Mouse (Mus musculus) gastrocnemius, adult 18-20 months (tissue): ENCODE data around the gene Haghl. TPM values are rescaled to one million over a fixed set of nuclear protein-coding genes. Genes with fewer than 3 reads are reported as not detected.
A peak's percentile ranks its signal among the peaks of the same experiment; 100 is the strongest.

Experiments
- DNase-seq: peaks from one replicate; pipeline ENCODE4 v3.0.0; 2021; ENCODE audit warnings: low spot score
- long read RNA-seq, 2 experiments: library from polyadenylated mRNA; stranded (forward); transcript quantifications; one replicate each; pipeline ENCODE4 v2.0.0; 2021
- total RNA-seq, 2 experiments: library from RNA; stranded (reverse); gene quantifications; 2 replicates each; pipeline ENCODE4 v1.2.3; 2021

Gene Haghl
- 10 to 100 TPM; 10.6 to 10.7 TPM for total RNA-seq
- long read RNA-seq, experiment 1, partial matches to known transcripts = 0 of 9 reads
- long read RNA-seq, experiment 1, other reads (novel, unspliced or antisense) = 1 of 9 reads
- long read RNA-seq, experiment 2, transcript Haghl-201 (9 exons, 1,405 nt) = major isoform, 10 of 18 reads
- long read RNA-seq, experiment 2, partial matches to known transcripts = 3 of 18 reads
- long read RNA-seq, experiment 2, other reads (novel, unspliced or antisense) = 3 of 18 reads

DNA sequence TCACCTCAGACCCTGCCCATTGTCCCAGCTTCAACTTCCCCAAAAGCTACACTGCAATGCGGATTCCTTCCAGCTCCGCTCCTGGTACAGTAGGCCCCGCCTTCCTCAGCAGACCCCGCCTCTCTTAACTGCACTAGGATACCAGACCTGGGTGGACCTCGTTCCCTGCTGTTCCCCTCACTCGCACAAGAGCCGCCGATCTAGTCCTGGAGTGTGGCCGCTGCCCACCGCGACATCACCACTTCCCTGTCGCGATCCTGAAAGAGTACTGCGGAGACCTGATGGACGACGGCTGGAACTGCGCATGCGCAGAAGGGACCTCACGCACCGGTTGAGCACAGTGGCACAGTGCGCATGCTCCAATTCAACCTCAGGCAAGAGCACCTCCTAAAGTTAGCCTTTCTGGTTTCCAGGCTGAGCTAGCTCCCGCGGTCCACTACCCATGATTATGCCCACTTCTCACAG is at the start of gene Haghl:
Haghl (minus strand) TSS at position 393 of the 465 bp plus-strand sequence.
- peak; percentile 95 for DNase-seq

DNA sequence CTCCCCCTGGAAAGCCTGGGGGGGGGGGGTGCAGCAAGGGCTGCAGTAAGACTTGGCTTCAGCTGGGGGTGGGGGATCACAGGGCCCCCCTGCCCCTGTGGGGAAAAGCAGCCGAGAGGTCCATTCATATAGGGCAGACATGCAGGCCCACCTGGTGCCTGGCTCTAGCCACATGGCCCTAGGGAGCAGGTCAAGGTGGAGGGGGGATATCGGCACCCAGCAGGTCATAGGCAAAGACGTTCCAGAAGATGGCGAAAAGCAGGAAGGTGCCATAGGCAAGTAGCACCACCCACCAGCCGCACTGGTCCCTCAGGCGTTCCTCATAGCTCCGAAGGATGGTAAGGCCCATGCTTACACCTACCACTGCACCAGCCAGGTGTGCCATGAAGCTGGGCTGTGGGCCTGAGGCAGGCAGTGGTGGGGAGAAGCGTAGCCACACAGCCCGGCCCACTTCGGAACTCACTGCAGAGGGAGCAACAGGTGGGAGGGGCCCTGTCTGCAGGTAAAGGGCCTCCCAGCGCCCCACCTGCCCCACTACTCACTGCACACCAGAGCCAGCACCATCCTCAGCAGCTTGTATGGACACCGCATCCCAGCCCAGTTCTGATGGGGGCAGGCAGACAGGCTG is 49.2 kb upstream of the Haghl start:
- no peak for DNase-seq

DNA sequence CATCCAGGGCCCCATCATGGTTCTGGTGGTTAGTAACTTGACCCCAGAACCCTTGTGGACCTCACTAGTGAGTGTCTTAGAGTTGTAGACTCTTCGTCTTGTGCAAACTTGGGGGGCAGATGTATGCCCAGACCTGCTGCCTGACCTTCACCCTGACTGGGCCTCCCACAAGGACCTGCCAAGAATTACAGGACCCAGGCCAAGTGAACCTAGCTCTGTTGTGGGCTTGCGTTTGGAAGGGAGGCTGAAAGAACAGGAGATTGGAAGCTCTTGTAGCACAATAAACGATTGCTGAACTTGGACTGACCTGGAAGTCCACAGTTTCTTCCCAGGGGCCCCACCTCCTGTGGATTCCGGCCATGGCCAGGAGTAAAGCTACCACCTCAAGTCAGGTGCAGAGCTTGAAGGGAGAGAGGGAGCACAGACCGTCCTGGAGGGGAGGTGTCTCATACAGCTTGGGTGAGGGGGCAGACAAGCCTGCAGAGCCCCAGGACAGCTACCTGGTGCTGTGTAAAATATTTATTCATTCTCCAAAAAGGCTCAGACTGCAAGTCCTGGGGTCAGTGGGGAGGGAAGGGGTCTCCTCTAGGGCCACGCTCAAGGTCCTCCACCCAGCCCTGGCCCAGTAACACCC is 48.6 kb upstream of the Haghl start:
- DNase-seq = no peak

DNA sequence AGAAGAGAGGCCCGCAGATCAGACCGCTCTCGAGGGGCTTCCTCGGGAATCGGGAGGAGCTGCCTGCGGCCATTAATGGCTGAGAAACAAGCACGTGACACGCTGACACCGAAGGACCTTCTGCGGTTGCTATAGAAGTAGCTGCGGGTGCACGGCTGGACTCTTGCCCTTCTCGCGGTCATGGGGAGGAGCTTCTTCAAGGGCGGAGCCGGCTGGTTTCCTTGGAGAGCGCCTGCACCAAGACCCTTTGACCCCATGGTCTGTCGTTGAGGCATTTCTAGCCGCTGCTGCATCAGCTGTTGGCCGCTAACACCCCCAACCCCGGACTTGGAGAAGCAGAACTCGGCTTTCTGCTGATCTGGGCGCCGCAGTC is 47.8 kb upstream of the Haghl start, which contains the start of gene Stub1:
Stub1 (minus strand) TSS at position 114 of the 373 bp plus-strand sequence.
- peak; percentile 96 for DNase-seq

DNA sequence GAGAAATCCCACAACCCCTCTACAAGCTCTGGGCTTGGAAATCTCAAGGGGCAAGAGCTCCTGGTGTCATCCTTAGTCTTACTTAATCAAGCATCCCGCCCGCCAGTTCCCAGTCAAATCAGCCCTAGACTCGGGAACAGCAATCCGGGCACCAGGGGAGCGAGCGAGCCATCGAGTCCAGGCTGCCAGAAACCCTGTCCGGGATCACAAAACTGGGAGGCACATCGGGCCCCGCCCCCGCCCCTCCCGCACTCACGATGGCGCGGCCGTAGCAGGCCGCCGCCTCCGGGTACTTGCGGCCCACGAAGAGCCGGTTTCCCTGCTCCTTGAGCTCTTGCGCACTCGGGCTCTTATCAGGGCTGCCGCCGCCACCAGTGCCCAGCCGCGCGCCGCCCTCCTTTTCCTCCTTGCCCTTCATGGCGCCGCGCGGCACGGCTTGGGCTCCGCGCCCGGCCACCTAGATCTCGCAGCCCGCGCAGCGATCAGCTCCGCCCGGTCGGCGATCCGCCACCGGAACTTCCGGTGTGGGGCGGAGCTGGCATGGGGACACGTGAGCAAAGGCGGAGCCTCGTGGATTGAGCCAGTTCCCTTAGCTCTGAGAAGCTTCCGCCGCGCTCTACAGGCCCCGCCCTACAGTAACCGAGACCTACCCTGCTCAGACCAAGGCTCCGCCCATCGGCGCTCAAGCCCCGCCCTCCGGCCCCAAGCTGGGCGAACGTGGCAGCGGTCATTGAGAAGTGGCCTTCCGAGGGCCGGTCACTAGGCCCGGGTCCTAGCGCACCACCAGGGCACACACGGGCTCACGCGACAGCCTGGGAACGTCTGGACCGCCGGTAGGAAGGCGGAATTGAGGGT is 47.2 kb upstream of the Haghl start:
- DNase-seq = peak; percentile 100

DNA sequence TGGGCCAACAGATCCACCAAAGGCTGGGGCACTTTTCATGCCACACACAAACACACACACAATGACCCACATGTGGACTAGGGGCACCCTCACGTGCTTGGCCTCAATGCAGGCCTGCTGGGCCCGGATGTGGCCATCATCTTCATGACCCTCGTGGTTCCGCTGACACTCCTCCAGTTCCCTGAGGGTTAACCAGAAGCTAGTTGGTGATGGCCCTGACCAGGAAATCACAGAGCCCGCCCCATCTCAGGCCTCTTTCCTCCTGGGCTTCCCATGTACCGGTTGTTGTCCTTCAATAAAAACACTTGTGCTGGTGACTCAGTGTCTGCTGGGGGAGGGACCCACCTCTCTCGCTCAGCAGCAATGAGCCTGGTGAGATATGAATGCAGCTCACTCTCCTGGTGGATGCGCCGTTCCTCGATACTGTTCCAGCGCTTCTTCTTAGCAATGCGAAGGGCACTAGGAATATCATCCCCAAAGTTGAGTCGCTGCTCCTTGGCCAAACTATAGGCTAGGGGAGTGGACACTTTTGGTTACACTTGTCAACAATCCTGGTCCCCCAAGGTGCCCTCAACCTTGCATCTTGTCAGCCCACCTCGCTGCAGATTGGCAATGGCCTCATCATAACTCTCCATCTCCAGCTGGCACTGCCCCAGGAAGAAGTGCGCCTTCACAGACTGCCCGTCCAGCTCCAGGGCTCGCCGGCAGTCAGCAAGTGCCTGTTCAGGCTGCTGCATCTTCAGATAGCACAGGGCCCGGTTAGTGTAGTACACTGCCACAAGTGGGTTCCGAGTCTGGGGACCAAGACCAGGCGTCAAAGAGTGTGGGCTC is 46.2 kb upstream of the Haghl start:
- no peak for DNase-seq

DNA sequence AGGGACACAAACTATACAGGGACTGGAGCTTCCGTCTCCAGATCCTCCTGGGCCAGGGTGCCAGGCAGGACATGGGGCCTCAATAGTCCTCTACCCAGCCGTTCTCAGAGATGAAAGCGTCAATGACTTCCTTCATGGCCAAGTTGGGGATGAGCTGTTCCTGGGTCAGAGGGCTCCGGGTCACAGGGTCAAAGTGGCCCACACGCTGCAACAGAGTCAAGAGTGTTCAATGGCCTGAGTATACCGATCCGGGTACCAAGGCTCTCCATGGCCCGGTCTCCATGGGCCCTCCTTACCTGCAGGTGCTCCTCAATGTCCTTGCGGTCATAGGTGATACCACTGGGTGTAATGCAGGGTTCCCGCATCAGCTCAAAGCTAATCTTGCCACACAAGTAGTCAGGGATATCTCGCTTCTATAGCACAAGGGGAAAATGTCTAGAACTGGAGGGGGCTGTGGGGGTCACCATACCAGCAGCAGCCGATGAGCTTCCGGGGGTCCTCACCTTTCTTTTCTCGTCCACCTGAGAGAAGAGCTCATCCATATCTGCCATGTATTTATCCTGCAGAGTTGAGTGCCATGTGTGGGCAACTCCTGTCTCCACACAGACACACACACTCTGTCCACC is 45.4 kb upstream of the Haghl start:
- no peak for DNase-seq

DNA sequence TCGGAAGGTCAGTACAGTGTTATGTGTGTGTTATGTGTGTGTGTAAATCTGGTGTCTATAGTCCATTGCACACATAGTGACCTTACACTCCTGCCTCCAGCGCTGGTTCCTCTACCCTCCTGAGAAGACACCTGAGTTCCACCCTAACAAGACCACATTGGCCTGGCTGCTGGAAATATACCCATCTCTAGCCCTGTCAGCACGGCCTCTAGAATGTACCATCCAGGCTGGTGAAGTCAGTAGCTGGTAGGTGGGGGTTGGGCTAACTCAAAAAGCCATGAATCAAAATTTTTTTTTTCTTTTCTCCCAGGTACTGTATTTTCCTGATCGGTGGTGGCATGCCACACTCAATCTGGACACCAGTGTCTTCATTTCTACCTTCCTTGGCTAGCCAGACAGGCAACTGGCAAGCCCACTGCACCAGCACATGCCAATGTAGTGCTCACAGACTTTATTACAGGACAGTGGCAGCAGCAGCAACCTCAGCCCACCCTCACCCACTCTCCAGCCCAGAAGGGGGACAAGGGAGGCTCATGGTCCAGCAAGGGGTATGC is 44.8 kb upstream of the Haghl start:
- no peak for DNase-seq

DNA sequence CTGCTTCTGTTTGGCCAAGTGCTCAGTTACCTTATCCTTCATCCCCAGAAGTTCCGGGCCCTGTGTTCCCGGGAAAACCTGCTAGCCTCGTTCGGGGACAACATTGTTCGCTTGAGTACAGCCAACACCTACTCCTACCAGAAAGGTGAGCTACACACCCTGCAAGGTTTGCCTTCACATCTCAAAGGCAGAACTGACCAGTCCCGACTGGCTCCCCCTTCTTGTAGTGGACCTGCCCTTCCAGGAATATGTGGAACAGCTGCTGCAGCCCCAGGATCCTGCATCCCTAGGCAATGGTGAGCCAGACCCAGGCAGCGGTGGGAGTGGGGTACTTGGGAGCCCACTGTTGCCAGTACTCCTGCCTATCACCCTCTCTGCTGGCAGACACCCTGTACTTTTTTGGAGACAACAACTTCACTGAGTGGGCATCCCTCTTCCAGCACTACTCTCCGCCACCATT is 44.1 kb upstream of the Haghl start:
- no peak for DNase-seq

DNA sequence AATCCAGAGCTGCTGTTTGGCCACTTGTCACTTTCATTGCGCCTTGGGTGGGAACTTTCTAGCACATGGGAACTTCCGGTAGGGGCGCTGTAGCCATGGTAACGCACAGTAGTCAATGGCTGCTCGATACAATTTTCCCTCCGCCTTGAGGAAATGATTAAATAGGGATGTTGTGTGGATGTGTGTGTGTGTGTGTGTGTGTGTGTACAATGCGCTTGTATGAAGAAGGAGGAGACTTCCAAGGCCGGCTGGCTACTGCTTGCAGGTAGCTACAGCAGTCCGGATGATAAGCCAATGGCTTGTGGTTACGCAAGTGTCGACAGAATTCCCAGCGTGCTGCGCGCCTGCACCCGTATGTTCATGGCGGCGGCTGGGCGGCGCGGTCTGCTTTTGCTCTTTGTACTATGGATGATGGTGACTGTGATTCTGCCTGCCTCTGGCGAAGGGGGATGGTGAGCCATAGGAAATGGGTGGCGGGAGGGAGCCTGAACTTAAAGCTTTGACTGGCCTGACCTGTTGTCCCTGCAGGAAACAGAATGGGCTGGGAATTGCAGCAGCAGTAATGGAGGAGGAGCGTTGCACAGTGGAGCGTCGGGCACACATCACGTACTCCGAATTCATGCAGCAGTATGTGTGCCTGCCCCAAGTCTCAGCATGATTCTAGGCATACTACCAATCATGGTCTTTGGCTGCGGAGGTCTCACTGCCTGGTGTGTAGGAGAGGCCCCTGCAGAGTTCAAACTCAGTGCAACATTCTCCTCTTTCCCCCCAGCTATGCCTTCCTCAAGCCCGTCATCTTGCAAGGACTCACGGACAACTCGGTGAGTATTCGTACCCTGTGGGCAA is 43.5 kb upstream of the Haghl start, which contains the start of gene Jmjd8:
Jmjd8 (plus strand) TSS at position 156 of the 846 bp plus-strand sequence.
- DNase-seq = peak; percentile 70

DNA sequence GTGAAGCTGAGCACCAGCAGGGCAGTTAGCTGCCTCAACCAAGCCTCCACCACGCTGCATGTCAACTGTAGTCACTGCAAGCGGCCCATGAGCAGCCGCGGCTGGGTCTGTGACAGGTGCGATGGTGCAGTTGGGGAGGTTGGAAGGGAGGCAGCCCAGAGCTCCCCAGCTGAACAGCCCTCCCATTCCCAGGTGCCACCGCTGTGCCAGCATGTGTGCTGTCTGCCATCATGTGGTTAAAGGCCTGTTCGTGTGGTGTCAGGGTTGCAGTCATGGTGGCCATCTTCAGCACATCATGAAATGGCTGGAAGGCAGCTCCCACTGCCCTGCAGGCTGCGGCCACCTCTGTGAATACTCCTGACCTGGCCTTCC is 42.7 kb upstream of the Haghl start:
- no peak for DNase-seq

DNA sequence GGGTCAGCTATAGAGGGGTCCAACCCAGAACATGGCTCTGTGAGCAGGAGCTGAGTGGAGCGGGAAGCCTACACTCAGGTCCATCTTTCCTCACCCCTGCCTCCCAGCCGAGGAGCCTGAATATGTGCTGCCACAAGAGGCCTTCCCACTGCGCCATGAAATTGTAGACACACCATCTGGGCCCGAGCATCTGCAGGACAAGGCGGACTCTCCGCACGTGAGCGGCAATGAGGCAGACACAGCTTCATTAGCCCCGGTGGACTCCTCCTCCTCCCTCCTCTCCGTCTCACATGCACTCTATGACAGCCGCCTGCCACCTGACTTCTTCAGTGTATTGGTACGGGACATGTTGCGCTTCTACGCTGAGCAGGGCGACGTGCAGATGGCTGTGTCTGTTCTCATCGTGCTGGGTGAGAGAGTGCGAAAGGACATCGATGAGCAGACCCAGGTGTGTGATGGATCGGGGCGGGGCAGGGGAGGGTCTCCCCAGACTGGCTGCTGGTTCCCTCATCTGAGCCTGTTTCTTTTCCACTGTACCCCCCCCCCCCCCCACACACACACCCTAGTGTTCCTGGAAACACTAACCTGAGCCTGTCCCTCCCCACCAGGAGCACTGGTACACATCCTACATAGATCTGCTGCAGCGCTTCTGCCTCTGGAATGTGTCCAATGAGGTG is 42.2 kb upstream of the Haghl start:
- no peak for DNase-seq

DNA sequence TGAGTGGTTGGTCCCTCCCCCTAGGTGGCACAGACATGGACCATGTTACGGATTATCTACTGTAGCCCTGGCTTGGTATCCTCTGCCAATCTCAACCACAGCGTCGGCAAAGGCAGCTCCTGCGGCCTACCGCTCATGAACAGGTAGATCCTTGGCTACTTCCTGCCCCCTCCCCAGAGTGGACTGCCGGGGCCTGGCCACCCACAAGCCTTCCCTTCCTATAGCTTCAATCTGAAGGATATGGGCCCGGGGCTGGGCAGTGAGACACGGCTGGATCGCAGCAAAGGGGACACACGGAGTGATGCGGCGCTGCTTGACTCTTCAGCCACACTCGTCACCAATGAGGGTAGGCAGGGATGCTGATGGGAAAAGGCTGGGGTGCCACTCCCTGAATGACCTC is 41.5 kb upstream of the Haghl start:
- no peak for DNase-seq

DNA sequence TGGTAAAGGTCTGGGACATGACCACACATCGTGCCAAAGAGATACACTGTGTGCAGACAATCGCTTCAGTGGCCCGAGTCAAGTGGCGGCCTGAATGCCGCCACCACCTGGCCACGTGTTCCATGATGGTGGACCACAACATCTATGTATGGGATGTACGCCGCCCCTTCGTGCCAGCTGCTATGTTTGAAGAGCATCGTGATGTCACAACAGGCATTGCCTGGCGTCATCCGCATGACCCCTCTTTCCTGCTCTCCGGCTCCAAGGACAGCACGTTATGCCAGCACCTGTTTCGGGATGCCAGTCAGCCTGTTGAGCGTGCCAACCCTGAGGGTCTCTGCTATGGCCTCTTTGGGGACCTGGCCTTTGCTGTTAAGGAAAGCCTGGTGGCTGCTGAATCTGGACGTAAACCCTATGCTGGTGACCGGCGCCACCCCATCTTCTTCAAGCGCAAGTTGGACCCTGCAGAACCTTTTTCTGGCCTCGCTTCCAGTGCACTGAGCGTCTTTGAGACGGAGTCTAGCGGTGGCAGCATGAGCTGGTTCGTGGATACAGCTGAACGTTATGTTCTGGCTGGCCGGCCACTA is 40.6 kb upstream of the Haghl start:
- DNase-seq = no peak

DNA sequence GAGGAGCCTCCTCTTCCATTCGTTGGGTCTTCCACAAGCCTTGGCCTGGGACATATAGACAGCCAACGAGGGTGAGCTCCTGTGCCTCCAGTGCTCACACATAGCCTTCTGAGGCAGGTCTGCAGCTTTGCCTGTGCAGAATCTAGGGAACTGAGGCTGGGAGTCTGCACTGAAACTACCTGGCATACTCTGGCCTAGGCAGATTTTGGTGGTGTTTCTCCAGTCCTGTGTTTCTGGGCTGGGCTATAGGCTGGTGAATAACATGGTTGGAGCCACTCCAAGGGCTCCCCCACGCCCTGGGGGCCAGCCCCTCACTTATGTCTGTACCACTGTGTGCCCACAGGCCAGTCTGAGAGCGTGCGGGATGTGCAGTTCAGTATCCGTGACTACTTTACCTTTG is 39.8 kb upstream of the Haghl start:
- DNase-seq = no peak

DNA sequence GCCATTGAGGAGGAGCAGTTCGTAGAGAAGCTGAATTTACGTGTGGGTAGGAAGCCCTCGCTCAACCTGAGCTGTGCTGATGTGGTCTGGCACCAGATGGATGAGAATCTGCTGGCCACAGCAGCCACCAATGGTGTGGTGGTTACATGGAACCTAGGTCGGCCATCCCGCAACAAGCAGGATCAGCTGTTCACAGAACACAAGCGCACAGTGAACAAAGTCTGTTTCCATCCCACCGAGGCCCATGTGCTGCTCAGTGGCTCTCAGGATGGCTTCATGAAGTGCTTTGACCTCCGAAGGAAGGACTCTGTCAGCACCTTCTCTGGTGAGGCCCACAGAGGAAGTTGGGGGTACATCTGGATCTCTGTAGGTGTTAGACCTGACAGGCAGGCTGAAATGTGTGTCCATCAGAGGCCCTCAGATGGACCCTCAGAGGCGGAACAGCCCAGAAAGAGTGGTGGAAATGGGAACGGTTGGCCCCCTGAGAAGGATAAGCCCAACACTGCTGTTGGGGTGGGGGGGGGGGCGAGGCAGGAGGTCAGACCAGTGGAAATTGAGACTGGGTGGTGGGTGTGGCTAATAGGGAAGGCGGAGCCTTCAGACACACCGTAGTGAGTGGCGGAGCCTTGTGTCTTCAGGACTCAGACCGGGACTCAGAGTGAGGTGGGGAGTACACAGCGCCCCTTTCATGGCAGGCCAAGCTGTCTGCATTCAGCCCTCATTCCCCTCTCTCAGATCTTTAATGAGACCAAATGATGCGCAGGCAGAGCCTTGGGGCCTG is 39.1 kb upstream of the Haghl start:
- no peak for DNase-seq

DNA sequence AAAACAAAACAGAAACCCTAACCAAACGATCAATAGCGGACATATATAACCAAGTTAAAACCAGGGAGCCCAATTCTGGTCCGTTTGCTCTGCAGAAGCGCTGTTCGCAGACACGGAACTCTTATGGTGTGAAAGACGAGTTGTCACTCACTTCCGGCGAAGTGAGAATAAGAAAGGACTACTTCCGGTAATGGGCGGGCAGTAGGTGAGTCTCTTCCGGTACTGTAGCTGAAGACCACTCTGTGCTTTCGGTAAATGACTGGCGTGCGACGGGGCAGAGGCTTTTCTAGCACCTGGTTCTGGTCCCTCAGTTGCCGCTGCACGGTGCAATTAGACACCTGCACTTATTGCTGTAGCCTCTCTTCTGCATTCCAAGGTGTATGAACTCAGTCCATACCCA is 38.0 kb upstream of the Haghl start, which contains the start of gene Wdr24:
Wdr24 (plus strand) TSS at position 176 of the 400 bp plus-strand sequence.
- DNase-seq = peak; percentile 84
